In the genomic region with DNA sequence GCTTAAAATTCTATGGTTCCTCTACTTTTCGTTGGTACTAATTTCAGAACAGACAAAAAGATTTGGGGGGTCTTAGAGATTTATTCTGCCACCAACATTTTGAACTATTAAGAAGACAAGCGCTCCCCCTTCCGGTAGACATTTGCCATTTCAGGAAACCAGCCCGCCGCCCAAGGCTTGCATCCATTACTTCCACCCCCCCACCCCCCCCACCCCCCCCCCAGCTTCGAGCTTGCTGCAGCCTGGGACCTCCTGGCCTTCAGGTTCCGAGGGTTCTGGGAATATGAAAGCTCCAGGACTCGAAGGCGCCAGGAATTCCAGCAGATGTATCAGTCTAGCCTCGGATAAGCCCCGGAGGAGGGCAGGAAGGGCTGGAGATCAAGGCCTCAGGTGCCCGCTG, we compare ENCODE assay signal across 10 mouse cellular contexts. TPM values are rescaled to one million over a fixed set of nuclear protein-coding genes. Genes with fewer than 3 reads are reported as not detected.
DNase-seq lines count a peak whose midpoint lies in the region; ATAC-seq lines count a peak whose summit lies in the region.
"Had no signal": no experiment of that assay in that cellular context is flagged by ENCODE, and none has a peak within 500 bp of the region (broad histone marks: within the 10 kb centered on the region; RNA-seq: fewer than 3 reads in every experiment).

No protein-coding gene starts in this region.

- H3K4me2 ChIP-seq in midbrain, embryonic 15.5 days = no peak overlapping the region
- H3K4me2 ChIP-seq: heart, embryonic 13.5 days had no signal

- H3K9me3 ChIP-seq in midbrain, embryonic 10.5 days (replicated peaks) = no peaks in the 10 kb centered on the region
- no peaks in the 10 kb centered on the region for H3K9me3 ChIP-seq in midbrain, embryonic 15.5 days
- H3K9me3 ChIP-seq: heart, embryonic 13.5 days had no signal

- H3K9ac ChIP-seq in midbrain, embryonic 15.5 days = no peak overlapping the region
- H3K9ac ChIP-seq: heart, embryonic 13.5 days had no signal

- intact Hi-C loops in gastrocnemius, postnatal 36 days (cut with DNase I) = no loop called here

- DNase-seq in gastrocnemius, postnatal 10 days = peak; percentile 44
- DNase-seq in gastrocnemius, postnatal 36 days = no peak
- DNase-seq in midbrain, embryonic 10.5 days (ENCODE audit: low spot score) = peak; percentile 47
- peak; percentile 12 for DNase-seq in brain, adult 2 months (ENCODE audit: low read depth, low spot score)
- DNase-seq in cerebellum, adult 11 months = no peak

- 2% methylated on average over 12 of the region's 12 CpGs for WGBS in midbrain, embryonic 10.5 days
- whole genome bisulfite sequencing in midbrain, embryonic 15.5 days = under 1% methylated on average over 12 of the region's 12 CpGs

- peaks cover 9% of the 10 kb centered on the region; the same call in 1 of the 2 replicates for H3K4me1 ChIP-seq in midbrain, embryonic 10.5 days
- H3K4me1 ChIP-seq in midbrain, embryonic 15.5 days = peaks cover 3% of the 10 kb centered on the region; the same call in 1 of the 2 replicates

- H3K4me3 ChIP-seq in midbrain, embryonic 10.5 days = no peak overlapping the region
- H3K4me3 ChIP-seq in midbrain, embryonic 15.5 days = no peak overlapping the region
- H3K4me3 ChIP-seq: heart, embryonic 13.5 days had no signal

- H3K36me3 ChIP-seq in midbrain, embryonic 10.5 days = no peaks in the 10 kb centered on the region
- no peaks in the 10 kb centered on the region for H3K36me3 ChIP-seq in midbrain, embryonic 15.5 days (replicated peaks)
- H3K36me3 ChIP-seq: heart, embryonic 13.5 days had no signal

- H3K27ac ChIP-seq in midbrain, embryonic 10.5 days (replicated peaks) = no peak overlapping the region
- no peak overlapping the region for H3K27ac ChIP-seq in midbrain, embryonic 15.5 days
- H3K27ac ChIP-seq: heart, embryonic 13.5 days; macrophage had no signal

- peaks cover 100% of the 10 kb centered on the region for H3K27me3 ChIP-seq in midbrain, embryonic 10.5 days (ENCODE audit: low read depth, poor library complexity, severe bottlenecking)
- H3K27me3 ChIP-seq in midbrain, embryonic 15.5 days (replicated peaks) = peaks cover 99% of the 10 kb centered on the region

- no peak for ATAC-seq in midbrain, embryonic 15.5 days (replicated peaks)
- peak; percentile 48; the same call in 1 of the 2 replicates for ATAC-seq in megakaryocyte progenitor cell, adult 5-6 weeks (replicated peaks; ENCODE audit: poor library complexity)
- ATAC-seq in megakaryocyte-erythroid progenitor cell, adult 5-6 weeks (replicated peaks; ENCODE audit: low FRiP score, low TSS enrichment, poor library complexity, severe bottlenecking) = no peak

RNA-seq across cellular contexts. Expression of a gene that starts 4.5 kb away (rescaled TPM):
- not detected for total RNA-seq in gastrocnemius, postnatal 10 days (2021)
- not detected for total RNA-seq in gastrocnemius, postnatal 36 days (2021)
- polyA plus RNA-seq in midbrain, embryonic 10.5 days (2016; fragmentation: Nextera tagmentation; extraction: Ambion mirVana) = not detected in 2 replicates
- not detected in 2 replicates for polyA plus RNA-seq in midbrain, embryonic 15.5 days (2015; fragmentation: Nextera tagmentation; extraction: Ambion mirVana)
- not detected in 2 replicates for total RNA-seq in megakaryocyte progenitor cell, adult 5-6 weeks (2015)
- total RNA-seq in megakaryocyte progenitor cell, adult 5-6 weeks (2017) = not detected in 2 replicates
- not detected in 2 replicates for total RNA-seq in megakaryocyte-erythroid progenitor cell, adult 5-6 weeks (2014; fragmentation: Nextera tagmentation)
- total RNA-seq in megakaryocyte-erythroid progenitor cell, adult 5-6 weeks (2017) = not detected in 2 replicates
- polyA plus RNA-seq: heart, embryonic 13.5 days; macrophage had no signal

Comparison
In these comparisons a context has a peak if more than half of its experiments do, and no peak if none do; other contexts are left out.
1. DNase-seq: peak in gastrocnemius, postnatal 10 days (single experiment), midbrain, embryonic 10.5 days (single experiment) and brain, adult 2 months (single experiment); none in gastrocnemius, postnatal 36 days (0 of 2) and cerebellum, adult 11 months (single experiment).